Mouse (Mus musculus) midbrain, embryonic 14.5 days (tissue): Measurements from ENCODE around the gene Nrcam. TPM values are rescaled to one million over a fixed set of nuclear protein-coding genes. Genes with fewer than 3 reads are reported as not detected.

Experiments used
- ATAC-seq: fragments of 200-750 bp; cut with Nextera tagmentation; 2 replicates; pipeline ENCODE4 v1.8.0; 2017; ENCODE audit warnings: moderate number of reproducible peaks, moderate library complexity; ENCODE audit not compliant: low FRiP score, low TSS enrichment
- DNase-seq: peaks from one replicate; pipeline ENCODE4 v3.0.0-alpha.2; 2015
- H3K27ac ChIP-seq: fragments of 300-500 bp; sonication (generic); replicated peaks from 2 replicates; pipeline ENCODE4 v1.5.1; 2014; ENCODE audit warnings: mild to moderate bottlenecking, low read depth, low read length, moderate library complexity
- H3K27me3 ChIP-seq: fragments of 300-500 bp; sonication (generic); 2 replicates; pipeline ENCODE4 v1.6.1; 2014; ENCODE audit warnings: low read length, control low read depth, mixed read lengths; ENCODE audit not compliant: control insufficient read depth, insufficient read depth
- H3K36me3 ChIP-seq: fragments of 300-500 bp; sonication (generic); 2 replicates; pipeline ENCODE4 v1.6.1; 2014; ENCODE audit warnings: low read length, control low read depth; ENCODE audit not compliant: control insufficient read depth, insufficient read depth
- H3K4me1 ChIP-seq: fragments of 300-500 bp; sonication (generic); 2 replicates; pipeline ENCODE4 v1.6.1; 2014; ENCODE audit warnings: mild to moderate bottlenecking, antibody characterized with exemption, low read length, control low read depth; ENCODE audit not compliant: control insufficient read depth, insufficient read depth
- H3K4me2 ChIP-seq: fragments of 300-500 bp; sonication (generic); 2 replicates; pipeline ENCODE4 v1.6.1; 2014; ENCODE audit warnings: mild to moderate bottlenecking, low read length, moderate library complexity
- H3K4me3 ChIP-seq: fragments of 300-500 bp; sonication (generic); replicated peaks from 2 replicates; pipeline ENCODE4 v1.5.1; 2014; ENCODE audit warnings: low read depth, low read length
- H3K9ac ChIP-seq: fragments of 300-500 bp; sonication (generic); replicated peaks from 2 replicates; pipeline ENCODE4 v1.6.1; 2014; ENCODE audit warnings: mild to moderate bottlenecking, low read length, moderate library complexity
- H3K9me3 ChIP-seq: fragments of 300-500 bp; sonication (generic); 2 replicates; pipeline ENCODE4 v1.6.1; 2016; ENCODE audit warnings: low read length, control low read depth, mixed read lengths; ENCODE audit not compliant: control insufficient read depth
- WGBS: fragments of 180-500 bp; shearing (Covaris S2); extraction: QIAGEN DNeasy Blood & Tissue Kit; methylation state at CpG from one replicate; pipeline ENCODE4 v1.1.7; 2014; 5-methylcytosine and 5-hydroxymethylcytosine counted together
- polyA plus RNA-seq: library from polyadenylated mRNA; unstranded; fragments of >200 nt; fragmentation: Nextera tagmentation; extraction: Ambion mirVana; gene quantifications from 2 replicates; pipeline ENCODE4 v1.2.1, GENCODE M21; 2014

Gene Nrcam
- polyA plus RNA-seq, 1 experiment from 2014 or later, result 198 TPM

DNA sequence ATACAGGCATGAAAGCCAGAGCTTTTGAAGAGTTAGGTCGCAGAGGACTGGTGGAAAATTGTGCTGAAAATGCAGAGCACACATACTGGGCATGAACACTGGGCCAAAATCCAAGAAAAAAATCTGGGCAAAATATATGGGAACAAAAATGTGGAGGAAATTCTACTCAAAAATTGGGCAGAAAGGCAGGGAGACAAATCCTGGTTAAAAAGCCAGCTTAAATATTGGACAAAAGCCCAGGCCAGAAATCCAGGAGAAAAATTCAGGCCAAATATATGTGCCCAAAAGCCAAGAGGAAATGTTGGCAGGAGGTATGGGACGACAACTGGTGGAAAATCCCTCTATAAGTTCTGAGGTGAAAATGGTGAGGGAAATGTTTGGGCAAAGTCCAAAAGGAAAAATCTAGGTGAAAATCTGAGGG is 288.3 kb downstream of the Nrcam start:
- H3K4me2 ChIP-seq, result no peak overlapping the region
- H3K36me3 ChIP-seq, result no peaks in the 10 kb centered on the region
- WGBS, result 80% methylated on average over 2 of the region's 2 CpGs
- no peaks in the 10 kb centered on the region for H3K27me3 ChIP-seq
- H3K4me3 ChIP-seq, result no peak overlapping the region
- H3K4me1 ChIP-seq, result no peaks in the 10 kb centered on the region
- no peak overlapping the region for H3K27ac ChIP-seq
- no peak overlapping the region for H3K9ac ChIP-seq
- DNase-seq (peak; percentile 14), ATAC-seq (no peak)
- no peaks in the 10 kb centered on the region for H3K9me3 ChIP-seq

DNA sequence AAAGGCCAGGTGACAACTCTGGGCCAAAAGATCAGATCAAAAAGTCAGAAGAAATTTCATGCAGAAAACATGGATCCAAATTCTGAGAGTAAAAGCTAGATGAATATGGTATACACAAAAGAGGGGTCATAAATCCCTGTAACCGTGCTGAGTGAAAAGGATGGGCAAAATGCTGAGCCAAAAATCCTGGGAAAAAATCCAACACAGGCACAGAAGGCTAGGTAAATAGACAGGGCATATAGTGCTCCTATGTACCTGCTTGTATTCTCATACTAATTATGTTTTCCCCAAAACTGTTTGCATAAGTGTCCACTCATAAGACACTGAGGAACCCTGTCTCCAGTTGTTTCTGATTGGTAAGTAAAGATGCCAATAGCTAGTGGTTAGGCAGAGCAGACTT is 288.8 kb downstream of the Nrcam start:
- WGBS, result 78% methylated on average over 1 of the region's 1 CpGs
- Histone ChIP-seq H3K27ac (no peak overlapping the region), H3K27me3 (no peaks in the 10 kb centered on the region), H3K4me1 (no peaks in the 10 kb centered on the region), H3K4me2 (no peak overlapping the region), H3K36me3 (no peaks in the 10 kb centered on the region), H3K9me3 (no peaks in the 10 kb centered on the region), H3K4me3 (no peak overlapping the region), H3K9ac (no peak overlapping the region)
- ATAC-seq, result no peak
- no peak for DNase-seq

DNA sequence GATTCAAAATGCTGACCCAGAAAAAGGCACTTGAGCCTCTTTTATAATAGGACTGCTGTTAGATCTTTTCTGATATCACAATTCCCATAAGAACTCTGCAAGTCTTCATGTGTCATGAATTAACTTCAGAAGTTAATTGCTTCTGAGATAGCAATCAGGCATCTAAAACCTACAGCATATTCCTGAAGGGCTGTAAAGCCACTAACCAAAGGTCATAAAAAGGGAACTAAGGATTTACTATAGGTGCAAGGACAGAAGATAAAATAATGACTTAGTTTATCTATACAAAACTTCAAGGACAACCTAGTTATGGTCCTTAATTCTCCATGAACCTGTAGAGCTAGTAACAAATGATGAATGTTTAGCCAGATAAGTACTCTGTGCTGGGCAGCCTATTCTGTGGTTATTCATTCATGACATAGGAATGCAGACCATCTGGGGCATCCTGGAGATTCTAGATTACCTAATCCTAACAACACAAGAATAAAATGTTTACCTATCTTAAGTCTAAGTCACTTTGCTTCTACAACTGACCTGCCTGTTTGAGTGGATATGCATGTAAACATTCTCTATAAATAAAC is 310.7 kb downstream of the Nrcam start:
- Histone ChIP-seq H3K9me3 (no peaks in the 10 kb centered on the region), H3K4me2 (no peak overlapping the region), H3K36me3 (no peaks in the 10 kb centered on the region), H3K27ac (no peak overlapping the region), H3K27me3 (no peaks in the 10 kb centered on the region), H3K9ac (no peak overlapping the region), H3K4me3 (no peak overlapping the region), H3K4me1 (no peaks in the 10 kb centered on the region)
- DNase-seq, result no peak
- no peak for ATAC-seq

DNA sequence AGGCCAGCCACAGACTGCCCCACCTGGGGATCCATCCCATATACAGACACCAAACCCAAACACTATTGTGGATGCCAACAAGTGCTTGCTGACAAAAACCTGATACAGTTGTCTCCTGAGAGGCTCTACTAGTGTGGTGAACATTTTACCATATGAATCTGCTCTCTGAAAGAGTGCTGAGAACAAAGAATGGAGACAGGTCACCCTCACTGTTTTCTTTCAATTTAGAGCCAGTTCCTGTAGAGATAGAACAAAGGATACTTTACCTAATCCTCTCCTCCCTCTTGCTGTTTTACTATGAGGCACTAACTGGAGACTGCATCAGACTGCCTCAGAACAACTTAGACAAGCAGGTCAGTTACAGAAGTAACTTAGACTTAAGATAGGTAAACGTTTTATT is 311.9 kb downstream of the Nrcam start:
- H3K27me3 ChIP-seq, result no peaks in the 10 kb centered on the region
- H3K4me1 ChIP-seq, result no peaks in the 10 kb centered on the region
- no peak overlapping the region for H3K4me3 ChIP-seq
- no peak overlapping the region for H3K27ac ChIP-seq
- WGBS, result 18% methylated on average over 1 of the region's 1 CpGs
- DNase-seq, result no peak
- H3K36me3 ChIP-seq, result no peaks in the 10 kb centered on the region
- H3K4me2 ChIP-seq, result no peak overlapping the region
- no peak for ATAC-seq
- H3K9me3 ChIP-seq, result no peaks in the 10 kb centered on the region
- no peak overlapping the region for H3K9ac ChIP-seq

Other genes starting within 250 kb of the Nrcam start
- 35.0 and 41.3 TPM in 2 replicates for gene Dnajb9, start 118.6 kb upstream of the Nrcam start, polyA plus RNA-seq
- 146 and 168 TPM in 2 replicates for gene Pnpla8, start 107.5 kb upstream of the Nrcam start, polyA plus RNA-seq